Mouse (Mus musculus) liver, embryonic 14.5 days (tissue): ENCODE results near the gene Nwd2.

Experiments
- CTCF ChIP-seq: IDR thresholded peaks from 2 replicates; pipeline ENCODE4 v1.5.1; 2016; ENCODE audit warnings: antibody characterized with exemption, low read depth, control low read depth
- EP300 ChIP-seq: IDR thresholded peaks from 2 replicates; pipeline ENCODE4 v1.6.1; 2016; ENCODE audit warnings: antibody characterized with exemption, low read depth

DNA sequence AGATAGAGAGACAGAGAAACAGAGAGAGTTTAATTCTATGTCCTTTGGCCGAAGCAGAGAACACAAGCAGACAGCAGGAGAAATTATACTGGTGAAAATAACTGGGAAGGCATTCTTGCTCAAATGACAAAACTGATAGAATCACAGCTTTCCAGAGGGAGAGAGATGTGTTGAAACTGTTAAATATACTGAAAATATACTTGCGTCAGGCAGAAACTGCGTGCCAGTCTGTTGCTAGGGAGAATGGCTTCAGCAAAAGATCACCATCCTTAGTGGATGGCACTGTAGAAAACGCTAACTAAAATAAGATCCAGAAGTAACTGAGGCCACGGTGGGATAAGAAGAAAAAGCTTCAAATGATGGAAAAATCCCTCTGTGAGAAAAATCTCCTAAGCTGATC lies 18.0 kb downstream of the Nwd2 start:
- TF ChIP-seq CTCF = no peak
- TF ChIP-seq EP300 = no peak
